Mouse (Mus musculus): Measurements from ENCODE around the gene Gsx2. TPM values are rescaled to one million over a fixed set of nuclear protein-coding genes. Genes with fewer than 3 reads are reported as not detected.

Gsx2 gene
- polyA plus RNA-seq, 1 experiment from 2014 or later = 1.2 TPM

GRCm38 (mm10) chr5:75067125-75067756, 8.2 kb upstream of the Gsx2 start:
- H3K9ac ChIP-seq = peak overlapping the region; percentile 62
- H3K4me3 ChIP-seq = peak overlapping the region; percentile 49
- peaks cover 87% of the 10 kb centered on the region for H3K27me3 ChIP-seq
- WGBS = 2% methylated on average over 30 of the region's 30 CpGs
- no peaks in the 10 kb centered on the region for H3K36me3 ChIP-seq
- H3K9me3 ChIP-seq = 0 out of 2 replicates have a peak, but pooled peaks cover 6% of the 10 kb centered on the region
- no peak overlapping the region for H3K27ac ChIP-seq (replicated peaks)
- peak overlapping the region; percentile 67 for H3K4me2 ChIP-seq
- ATAC-seq (ENCODE audit: low read depth) = peak; percentile 64
- peaks cover 36% of the 10 kb centered on the region for H3K4me1 ChIP-seq (replicated peaks)

GRCm38 (mm10) chr5:75070132-75070531, 5.3 kb upstream of the Gsx2 start:
- no peak overlapping the region for H3K9ac ChIP-seq
- peak overlapping the region; percentile 31 for H3K4me2 ChIP-seq
- H3K4me3 ChIP-seq = no peak overlapping the region
- no peaks in the 10 kb centered on the region for H3K36me3 ChIP-seq
- 0 out of 2 replicates have a peak, but pooled peaks cover 4% of the 10 kb centered on the region for H3K9me3 ChIP-seq
- no peak overlapping the region for H3K27ac ChIP-seq (replicated peaks)
- peaks cover 97% of the 10 kb centered on the region for H3K27me3 ChIP-seq
- ATAC-seq (ENCODE audit: low read depth) = no peak
- under 1% methylated on average over 13 of the region's 13 CpGs for WGBS
- peaks cover 65% of the 10 kb centered on the region for H3K4me1 ChIP-seq (replicated peaks)

- peaks cover 72% of the 10 kb centered on the region for H3K4me1 ChIP-seq (replicated peaks)
- no peaks in the 10 kb centered on the region for H3K36me3 ChIP-seq
- peak overlapping the region; percentile 31 for H3K4me2 ChIP-seq
- ATAC-seq (ENCODE audit: low read depth) = no peak
- H3K4me3 ChIP-seq = no peak overlapping the region
- H3K9me3 ChIP-seq = no peaks in the 10 kb centered on the region
- no peak overlapping the region for H3K9ac ChIP-seq
- H3K27ac ChIP-seq (replicated peaks) = no peak overlapping the region
- H3K27me3 ChIP-seq = peaks cover 98% of the 10 kb centered on the region
- under 1% methylated on average over 23 of the region's 23 CpGs for WGBS
These were observed 4.6 kb upstream of the Gsx2 start for GRCm38 (mm10) chr5:75070656-75071375.

GRCm38 (mm10) chr5:75071951-75072350, 3.5 kb upstream of the Gsx2 start:
- Histone ChIP-seq H3K36me3 (no peaks in the 10 kb centered on the region), H3K9ac (no peak overlapping the region), H3K9me3 (no peaks in the 10 kb centered on the region), H3K27ac (replicated peaks) (no peak overlapping the region), H3K4me3 (no peak overlapping the region), H3K4me1 (replicated peaks) (peaks cover 79% of the 10 kb centered on the region), H3K4me2 (0 out of 2 replicates have a peak overlapping the region, but pooled peaks have one; percentile 31), H3K27me3 (peaks cover 98% of the 10 kb centered on the region)
- WGBS = under 1% methylated on average over 10 of the region's 10 CpGs
- ATAC-seq (ENCODE audit: low read depth) = no peak

- Histone ChIP-seq H3K4me1 (replicated peaks) (peaks cover 77% of the 10 kb centered on the region), H3K9ac (no peak overlapping the region), H3K36me3 (no peaks in the 10 kb centered on the region), H3K4me3 (no peak overlapping the region), H3K27ac (replicated peaks) (no peak overlapping the region), H3K9me3 (no peaks in the 10 kb centered on the region), H3K27me3 (peaks cover 98% of the 10 kb centered on the region), H3K4me2 (no peak overlapping the region)
- WGBS = 3% methylated on average over 4 of the region's 4 CpGs
- ATAC-seq (ENCODE audit: low read depth) = no peak
These were observed 2.9 kb upstream of the Gsx2 start for GRCm38 (mm10) chr5:75072532-75072931.

- Histone ChIP-seq H3K9ac (no peak overlapping the region), H3K4me2 (no peak overlapping the region), H3K9me3 (no peaks in the 10 kb centered on the region), H3K27ac (replicated peaks) (no peak overlapping the region), H3K4me1 (replicated peaks) (peaks cover 75% of the 10 kb centered on the region), H3K4me3 (no peak overlapping the region), H3K27me3 (peaks cover 96% of the 10 kb centered on the region), H3K36me3 (no peaks in the 10 kb centered on the region)
- ATAC-seq (ENCODE audit: low read depth) = no peak
- 21% methylated on average over 1 of the region's 1 CpGs for WGBS
These were observed 2.2 kb upstream of the Gsx2 start for GRCm38 (mm10) chr5:75073167-75073566.

GRCm38 (mm10) chr5:75073684-75074083, 1.7 kb upstream of the Gsx2 start:
- no peak for ATAC-seq (ENCODE audit: low read depth)
- peaks cover 96% of the 10 kb centered on the region for H3K27me3 ChIP-seq
- WGBS = 17% methylated on average over 3 of the region's 3 CpGs
- H3K36me3 ChIP-seq = no peaks in the 10 kb centered on the region
- H3K27ac ChIP-seq (replicated peaks) = no peak overlapping the region
- no peaks in the 10 kb centered on the region for H3K9me3 ChIP-seq
- no peak overlapping the region for H3K4me2 ChIP-seq
- no peak overlapping the region for H3K9ac ChIP-seq
- H3K4me1 ChIP-seq (replicated peaks) = peaks cover 75% of the 10 kb centered on the region
- H3K4me3 ChIP-seq = no peak overlapping the region

GRCm38 (mm10) chr5:75074132-75074531, 1.3 kb upstream of the Gsx2 start:
- peak; percentile 62; the same call in 1 of the 2 replicates for ATAC-seq (ENCODE audit: low read depth)
- Histone ChIP-seq H3K4me2 (no peak overlapping the region), H3K27ac (replicated peaks) (no peak overlapping the region), H3K9me3 (no peaks in the 10 kb centered on the region), H3K4me3 (no peak overlapping the region), H3K9ac (no peak overlapping the region), H3K27me3 (peaks cover 96% of the 10 kb centered on the region), H3K4me1 (replicated peaks) (peaks cover 75% of the 10 kb centered on the region), H3K36me3 (no peaks in the 10 kb centered on the region)
- WGBS = 6% methylated on average over 4 of the region's 4 CpGs

- 7% methylated on average over 15 of the region's 15 CpGs for WGBS
- H3K27me3 ChIP-seq = peaks cover 96% of the 10 kb centered on the region
- H3K9ac ChIP-seq = peak overlapping the region; percentile 52; the same call in 1 of the 2 replicates
- no peaks in the 10 kb centered on the region for H3K9me3 ChIP-seq
- H3K4me1 ChIP-seq (replicated peaks) = peaks cover 75% of the 10 kb centered on the region
- ATAC-seq (ENCODE audit: low read depth) = peak; percentile 16; the same call in 1 of the 2 replicates
- no peak overlapping the region for H3K27ac ChIP-seq (replicated peaks)
- no peaks in the 10 kb centered on the region for H3K36me3 ChIP-seq
- H3K4me2 ChIP-seq = peak overlapping the region; percentile 67
- peak overlapping the region; percentile 41 for H3K4me3 ChIP-seq
These were observed 641 bp upstream of the Gsx2 start for GRCm38 (mm10) chr5:75074537-75075382.

- Histone ChIP-seq H3K9ac (0 out of 2 replicates have a peak overlapping the region, but pooled peaks have one; percentile 52), H3K27me3 (peaks cover 98% of the 10 kb centered on the region), H3K4me3 (peak overlapping the region; percentile 41), H3K9me3 (no peaks in the 10 kb centered on the region), H3K27ac (replicated peaks) (no peak overlapping the region), H3K36me3 (no peaks in the 10 kb centered on the region), H3K4me2 (peak overlapping the region; percentile 67), H3K4me1 (replicated peaks) (peaks cover 58% of the 10 kb centered on the region)
- no peak for ATAC-seq (ENCODE audit: low read depth)
- under 1% methylated on average over 17 of the region's 17 CpGs for WGBS
These were observed 1.1 kb downstream of the Gsx2 start for GRCm38 (mm10) chr5:75076326-75077050.

GRCm38 (mm10) chr5:75077051-75077380, 1.6 kb downstream of the Gsx2 start:
- ATAC-seq (ENCODE audit: low read depth) = no peak
- H3K4me1 ChIP-seq (replicated peaks) = peaks cover 53% of the 10 kb centered on the region
- H3K4me3 ChIP-seq = peak overlapping the region; percentile 41
- under 1% methylated on average over 19 of the region's 19 CpGs for WGBS
- no peak overlapping the region for H3K9ac ChIP-seq
- H3K9me3 ChIP-seq = no peaks in the 10 kb centered on the region
- peaks cover 97% of the 10 kb centered on the region for H3K27me3 ChIP-seq
- no peak overlapping the region for H3K27ac ChIP-seq (replicated peaks)
- H3K36me3 ChIP-seq = no peaks in the 10 kb centered on the region
- H3K4me2 ChIP-seq = peak overlapping the region; percentile 67
